7 mouse cellular contexts compared by ENCODE assay signal in the genomic region with DNA sequence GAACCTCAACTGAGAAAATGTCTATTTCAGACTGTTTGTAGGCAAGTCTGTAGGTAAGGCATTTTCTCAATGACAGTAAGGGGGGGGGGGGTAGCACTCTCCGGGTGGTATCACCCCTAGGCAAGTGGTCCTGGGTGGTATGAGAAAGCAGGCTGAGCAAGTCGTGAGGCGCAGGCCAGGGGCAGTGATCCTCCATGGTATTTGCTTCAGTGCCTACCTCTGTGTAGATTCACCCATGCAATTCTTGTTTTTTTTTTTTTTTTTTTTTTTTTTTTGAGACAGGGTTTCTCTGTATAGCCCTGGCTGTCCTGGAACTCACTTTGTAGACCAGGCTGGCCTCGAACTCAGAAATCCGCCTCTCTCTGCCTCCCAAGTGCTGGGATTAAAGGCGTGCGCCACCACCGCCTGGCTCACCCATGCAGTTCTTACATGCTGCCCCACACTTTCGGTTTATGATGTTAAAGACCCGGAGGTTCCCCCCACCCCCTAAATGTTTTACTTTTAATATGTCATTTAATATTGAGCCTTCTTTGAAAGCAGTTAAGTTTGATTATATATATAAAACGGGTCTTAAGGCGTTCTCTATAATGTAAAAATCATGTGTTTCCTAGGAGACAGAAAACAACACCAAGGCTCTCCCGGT. TPM values are rescaled to one million over a fixed set of nuclear protein-coding genes. Genes with fewer than 3 reads are reported as not detected.
DNase-seq lines count a peak whose midpoint lies in the region; ATAC-seq and TF ChIP-seq lines count a peak whose summit lies in the region.

No protein-coding gene starts in this region.

- 25% methylated on average over 13 of the region's 13 CpGs for WGBS in lung, embryonic 16.5 days
- WGBS in embryonic facial prominence, embryonic 15.5 days = 21% methylated on average over 13 of the region's 13 CpGs
- WGBS in intestine, postnatal 0 days = 23% methylated on average over 12 of the region's 13 CpGs
- 26% methylated on average over 13 of the region's 13 CpGs for WGBS in olfactory bulb, adult 2 months

- H3K4me3 ChIP-seq in lung, embryonic 16.5 days (ENCODE audit: low read length) = peak overlapping the region; percentile 84
- H3K4me3 ChIP-seq in embryonic facial prominence, embryonic 15.5 days (replicated peaks) = peak overlapping the region; percentile 77
- peak overlapping the region; percentile 69 for H3K4me3 ChIP-seq in intestine, postnatal 0 days (ENCODE audit: low read depth, low read length)
- H3K4me3 ChIP-seq in olfactory bulb, adult 2 months (ENCODE audit: insufficient read depth, low read depth, low read length) = peak overlapping the region; percentile 89

- H3K4me2 ChIP-seq in lung, embryonic 16.5 days (ENCODE audit: low read depth, low read length) = peak overlapping the region; percentile 69
- H3K4me2 ChIP-seq in embryonic facial prominence, embryonic 15.5 days (replicated peaks) = peak overlapping the region; percentile 68
- H3K4me2 ChIP-seq in intestine, postnatal 0 days (replicated peaks; ENCODE audit: low read depth) = peak overlapping the region; percentile 83

- H3K27me3 ChIP-seq in lung, embryonic 16.5 days (ENCODE audit: control insufficient read depth, insufficient read depth, low read depth, low read length) = no peaks in the 10 kb centered on the region
- H3K27me3 ChIP-seq in embryonic facial prominence, embryonic 15.5 days = no peaks in the 10 kb centered on the region
- no peaks in the 10 kb centered on the region for H3K27me3 ChIP-seq in intestine, postnatal 0 days (replicated peaks; ENCODE audit: control insufficient read depth, insufficient read depth, low read length)

- peak overlapping the region; percentile 85 for H3K27ac ChIP-seq in lung, embryonic 16.5 days (ENCODE audit: low read length)
- peak overlapping the region; percentile 83 for H3K27ac ChIP-seq in embryonic facial prominence, embryonic 15.5 days (replicated peaks)
- H3K27ac ChIP-seq in intestine, postnatal 0 days (ENCODE audit: low read depth, low read length) = peak overlapping the region; percentile 84
- H3K27ac ChIP-seq in olfactory bulb, adult 2 months (ENCODE audit: insufficient read depth, low read depth, low read length) = no peak overlapping the region

- DNase-seq in lung, postnatal 25 days (ENCODE audit: low spot score) = no peak
- DNase-seq in adipocyte (ENCODE audit: low spot score) = no peak
- no peak for DNase-seq in adrenal gland, adult 8-10 months

- no peaks in the 10 kb centered on the region for H3K9me3 ChIP-seq in lung, embryonic 16.5 days (ENCODE audit: control insufficient read depth, low read length)
- H3K9me3 ChIP-seq in embryonic facial prominence, embryonic 15.5 days (replicated peaks) = no peaks in the 10 kb centered on the region
- H3K9me3 ChIP-seq in intestine, postnatal 0 days (ENCODE audit: control insufficient read depth) = no peaks in the 10 kb centered on the region

- peaks cover 6% of the 10 kb centered on the region; the same call in 1 of the 2 replicates for H3K36me3 ChIP-seq in lung, embryonic 16.5 days (ENCODE audit: control insufficient read depth, insufficient read depth, low read length)
- H3K36me3 ChIP-seq in embryonic facial prominence, embryonic 15.5 days = 0 out of 2 replicates have a peak, but pooled peaks cover 7% of the 10 kb centered on the region
- H3K36me3 ChIP-seq in intestine, postnatal 0 days (ENCODE audit: control insufficient read depth, insufficient read depth) = peaks cover 16% of the 10 kb centered on the region

- ATAC-seq in lung, embryonic 16.5 days (ENCODE audit: low read depth) = no peak
- ATAC-seq in embryonic facial prominence, embryonic 15.5 days (ENCODE audit: insufficient number of reproducible peaks, low FRiP score, low TSS enrichment, low read depth) = no peak
- ATAC-seq in intestine, postnatal 0 days = no peak

- H3K4me1 ChIP-seq in lung, embryonic 16.5 days (replicated peaks; ENCODE audit: control insufficient read depth, insufficient read depth, low read length) = peaks cover 5% of the 10 kb centered on the region; the same call in 1 of the 2 replicates
- peaks cover 3% of the 10 kb centered on the region; the same call in 1 of the 2 replicates for H3K4me1 ChIP-seq in embryonic facial prominence, embryonic 15.5 days
- H3K4me1 ChIP-seq in intestine, postnatal 0 days (replicated peaks; ENCODE audit: control insufficient read depth, insufficient read depth, low read length) = no peaks in the 10 kb centered on the region
- H3K4me1 ChIP-seq in olfactory bulb, adult 2 months (ENCODE audit: control insufficient read depth, insufficient read depth, low read length) = peaks cover 7% of the 10 kb centered on the region

- TF ChIP-seq POLR2A in olfactory bulb, adult 2 months (IDR thresholded peaks at IDR 0.05; ENCODE audit: insufficient read depth, low read depth, low read length) = no peak

- peak overlapping the region; percentile 89 for H3K9ac ChIP-seq in lung, embryonic 16.5 days (ENCODE audit: low read length)
- peak overlapping the region; percentile 60; the same call in 1 of the 2 replicates for H3K9ac ChIP-seq in embryonic facial prominence, embryonic 15.5 days
- H3K9ac ChIP-seq in intestine, postnatal 0 days (ENCODE audit: low read depth, low read length) = peak overlapping the region; percentile 69

- no peak for TF ChIP-seq CTCF in intestine, postnatal 0 days (IDR thresholded peaks at IDR 0.05; ENCODE audit: low read depth)
- no peak for TF ChIP-seq CTCF in olfactory bulb, adult 2 months (IDR thresholded peaks at IDR 0.05; ENCODE audit: insufficient read depth, low read depth, low read length)

RNA-seq across cellular contexts. Expression of a gene that starts 1.3 kb away (rescaled TPM):
- polyA plus RNA-seq in lung, embryonic 16.5 days (2015; fragmentation: Nextera tagmentation; extraction: Ambion mirVana) = 57.2 and 59.2 TPM in 2 replicates
- 45.1 and 63.4 TPM in 2 replicates for polyA plus RNA-seq in embryonic facial prominence, embryonic 15.5 days (2015; fragmentation: Nextera tagmentation; extraction: Ambion mirVana)
- 20.1 and 22.1 TPM in 2 replicates for polyA plus RNA-seq in intestine, postnatal 0 days (2015; fragmentation: Nextera tagmentation; extraction: Ambion mirVana)
- polyA plus RNA-seq in olfactory bulb, adult 2 months (2012; ENCODE audit: insufficient read depth, insufficient read length, low replicate concordance, missing spikeins) = not detected in 2 replicates
- 10 to 100 TPM; 28.6 to 44.3 (median 38.4) TPM for total RNA-seq in adrenal gland, adult 8-10 months (2022)

Comparison
In these comparisons a context has a peak if more than half of its experiments do, and no peak if none do; other contexts are left out.
1. RNA of a gene that starts 1.3 kb away (polyA plus RNA-seq): 45.1 to 63.4 TPM in embryonic facial prominence, embryonic 15.5 days, 57.2 to 59.2 TPM in lung, embryonic 16.5 days and 20.1 to 22.1 TPM in intestine, postnatal 0 days; not detected in olfactory bulb, adult 2 months; every median in the first group is over 10 times any median in the second.
2. Peak in every context shown above with its lines, with median percentiles within 50 percentile points of each other: H3K4me2 ChIP-seq, H3K4me3 ChIP-seq and H3K9ac ChIP-seq.